Mouse (Mus musculus) kidney, adult 18-20 months (tissue): ENCODE results near the gene Cfap100.

Experiments
- DNase-seq: peaks from one replicate; pipeline ENCODE4 v3.0.0; 2021

The Cfap100 gene

DNA sequence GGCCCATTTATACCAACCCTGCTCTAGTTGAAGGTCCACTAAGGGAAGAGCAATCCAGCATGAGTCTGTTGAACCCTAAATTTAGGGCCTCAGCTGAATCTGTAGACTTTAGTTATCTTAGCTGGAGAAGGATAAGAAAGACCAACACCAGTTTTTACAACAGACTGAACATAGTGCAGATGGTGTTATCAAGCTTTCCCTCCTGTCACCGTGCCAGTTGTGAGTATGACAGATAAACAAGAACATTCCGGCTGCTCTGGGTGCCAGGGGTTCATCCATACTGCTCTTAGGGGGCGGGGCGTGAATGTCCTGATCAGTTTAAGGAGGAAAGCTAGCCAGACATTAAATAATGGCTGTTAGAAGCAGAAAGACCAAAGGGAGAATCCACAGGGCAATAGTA is 54.0 kb downstream of the Cfap100 start:
- DNase-seq, result no peak

GRCm38 (mm10) chr6:90369725-90370553 is 58.7 kb downstream of the Cfap100 start:
- DNase-seq, result peak; percentile 65

DNA sequence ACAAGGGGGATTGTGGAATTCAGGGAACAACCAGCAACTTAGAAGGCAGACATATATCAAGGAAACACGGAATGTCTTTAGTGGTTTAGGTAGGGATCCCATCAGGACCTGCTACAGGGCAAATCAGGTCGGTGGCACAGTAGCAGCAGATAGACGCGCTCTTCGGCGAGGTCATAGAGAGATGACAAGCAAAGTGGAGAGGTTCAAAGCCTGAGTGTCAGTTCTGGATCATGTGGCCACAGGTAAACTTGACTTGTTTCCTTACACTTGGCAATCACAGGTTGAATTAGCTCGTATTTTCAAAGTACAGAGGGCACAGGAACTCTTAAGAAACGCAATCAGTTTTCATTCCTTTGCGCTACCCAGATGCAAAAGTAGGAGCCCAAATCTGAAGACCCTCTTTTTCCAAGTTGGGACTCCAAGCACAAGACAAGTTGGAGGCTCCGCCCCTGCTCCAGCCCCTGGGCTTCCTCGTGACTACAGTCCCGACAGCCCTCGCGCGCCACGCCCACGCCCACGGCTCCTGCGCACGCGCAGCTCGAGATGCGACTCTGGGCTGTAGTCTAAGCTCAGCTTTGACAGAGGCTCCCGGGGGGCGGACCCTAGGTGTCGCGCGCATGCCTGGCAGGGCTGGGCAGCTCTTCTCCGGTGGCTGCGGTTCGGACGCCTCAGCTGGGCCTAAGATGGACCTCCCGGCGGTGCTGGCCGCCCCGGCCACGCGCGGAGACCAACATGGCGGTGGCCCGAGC is 59.4 kb downstream of the Cfap100 start, which contains the start of gene Zxdc:
Gene Zxdc, plus strand, starts transcription at position 517 of the 749 bp plus-strand sequence.
- peak; percentile 100 for DNase-seq

GRCm38 (mm10) chr6:90363301-90363700 is 65.3 kb downstream of the Cfap100 start:
- DNase-seq, result no peak

DNA sequence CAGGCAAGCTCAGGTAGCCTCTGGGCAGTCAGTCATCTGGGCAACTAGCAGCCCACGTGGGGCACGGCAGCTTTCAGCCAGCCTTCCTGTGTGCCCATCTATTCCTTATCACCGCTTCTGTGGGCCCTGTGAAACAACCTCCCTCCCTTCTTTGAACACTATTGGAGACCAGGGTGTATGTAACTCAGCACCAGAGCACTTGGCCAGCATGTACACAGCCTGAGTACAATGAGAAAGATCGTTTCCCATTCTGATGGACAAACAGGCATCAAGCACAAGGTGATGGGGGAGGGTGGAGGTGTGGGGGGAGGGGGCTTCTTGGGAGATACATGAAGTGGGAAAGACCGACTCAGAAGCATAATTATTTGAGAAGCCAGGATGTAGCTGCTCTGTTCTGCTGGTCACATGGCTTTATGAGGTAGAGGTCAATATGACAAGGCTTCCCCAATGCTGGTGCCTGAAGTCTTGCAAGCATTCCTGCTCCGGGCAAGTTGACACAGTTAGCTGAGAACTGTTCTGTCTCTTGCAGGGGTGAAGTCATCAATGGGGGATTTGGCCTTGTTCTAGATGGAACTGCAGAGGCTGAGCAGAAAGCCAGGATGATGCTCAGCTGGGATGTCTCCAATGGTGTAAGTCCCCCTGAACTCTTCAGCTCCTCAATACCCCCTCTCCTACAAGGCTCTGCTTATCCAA is 67.5 kb downstream of the Cfap100 start:
- no peak for DNase-seq

DNA sequence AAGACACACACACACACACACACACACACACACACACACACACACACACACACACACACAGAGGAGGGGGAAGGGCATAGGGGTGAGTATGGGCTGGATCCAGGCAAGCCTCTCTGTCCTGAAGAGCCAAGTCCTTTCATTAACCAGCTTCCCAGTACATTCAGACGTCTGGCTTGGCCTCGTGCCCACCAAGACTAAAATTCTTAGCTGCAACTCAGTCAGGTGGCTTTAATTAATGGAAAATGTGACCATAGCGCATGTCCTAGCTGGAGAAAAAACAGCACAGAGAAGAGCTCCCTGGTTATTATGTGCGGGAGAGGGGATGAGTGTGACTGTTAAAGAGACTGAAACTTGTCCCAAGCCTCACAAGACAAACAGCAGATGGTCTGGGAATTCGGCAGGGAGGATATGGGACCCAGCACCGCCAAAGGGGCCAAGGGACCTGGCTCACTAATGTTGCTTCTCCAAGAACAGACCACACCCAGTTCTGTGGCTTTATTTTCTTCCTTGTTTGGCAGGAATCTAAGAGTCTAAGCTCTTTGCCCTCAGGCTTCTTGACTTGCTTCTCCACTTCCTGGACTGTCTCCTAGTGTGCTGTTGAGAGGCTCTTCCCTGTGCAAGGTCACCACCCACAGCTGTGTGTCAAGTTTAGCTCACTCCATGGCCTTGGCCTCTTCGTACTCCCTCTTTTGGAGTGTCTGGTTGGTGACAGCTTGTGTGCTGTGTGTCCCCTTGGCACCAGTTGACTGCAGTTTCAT is 68.4 kb downstream of the Cfap100 start:
- peak; percentile 68 for DNase-seq

DNA sequence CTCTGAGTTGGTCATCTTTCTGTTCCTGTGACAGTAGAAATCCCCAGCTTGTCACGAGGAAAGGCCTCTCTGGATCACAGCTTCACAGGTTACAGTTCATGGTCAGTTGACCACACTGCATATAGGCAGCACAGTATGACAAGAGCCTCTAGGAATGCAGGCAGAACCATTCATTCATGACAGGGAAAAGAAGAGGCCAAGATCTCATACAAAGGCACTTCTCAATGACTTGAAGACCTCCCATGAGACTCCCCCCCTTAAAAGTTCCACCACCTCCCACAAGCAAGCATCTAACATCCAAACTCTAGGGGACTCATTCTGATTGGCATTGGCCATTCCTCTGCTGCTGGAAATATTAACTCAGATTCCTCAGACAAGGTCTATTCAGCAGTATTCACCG is 69.2 kb downstream of the Cfap100 start:
- no peak for DNase-seq

DNA sequence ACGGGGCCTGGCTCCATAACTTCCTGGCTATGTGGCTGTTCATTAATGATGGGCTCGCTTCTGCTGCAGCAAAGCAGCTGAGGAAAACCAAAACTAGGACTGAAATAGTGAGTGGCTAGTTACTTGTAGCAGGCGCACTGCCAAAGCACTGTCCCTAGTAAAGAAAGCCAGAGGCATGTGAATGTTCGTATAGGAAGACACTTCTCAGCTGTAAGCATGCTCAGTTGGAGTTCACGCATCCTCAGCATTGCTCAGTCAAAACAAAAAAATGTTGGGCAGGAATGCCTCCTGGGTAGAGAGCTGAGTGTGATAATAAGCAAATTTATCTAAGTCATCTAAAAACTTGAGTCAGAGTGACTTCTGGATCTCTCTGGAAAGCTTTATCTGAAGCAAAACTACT is 70.5 kb downstream of the Cfap100 start:
- no peak for DNase-seq
